Comparison of ENCODE assay signal across 14 mouse cellular contexts in genomic region chr19:16997915-16998314, GRCm38 (mm10). TPM values are rescaled to one million over a fixed set of nuclear protein-coding genes. Genes with fewer than 3 reads are reported as not detected.
DNase-seq lines count a peak whose midpoint lies in the region; ATAC-seq lines count a peak whose summit lies in the region.
"Had no signal": no experiment of that assay in that cellular context is flagged by ENCODE, and none has a peak within 500 bp of the region (broad histone marks: within the 10 kb centered on the region; RNA-seq: fewer than 3 reads in every experiment).

No protein-coding gene starts in this region.

- no peaks in the 10 kb centered on the region for H3K36me3 ChIP-seq in limb, embryonic 13.5 days
- no peaks in the 10 kb centered on the region for H3K36me3 ChIP-seq in limb, embryonic 10.5 days

- no peak overlapping the region for H3K9ac ChIP-seq in limb, embryonic 13.5 days
- H3K9ac ChIP-seq: lung, embryonic 14.5 days had no signal

- H3K9me3 ChIP-seq in limb, embryonic 13.5 days: no peaks in the 10 kb centered on the region
- no peaks in the 10 kb centered on the region for H3K9me3 ChIP-seq in limb, embryonic 10.5 days (replicated peaks)

- WGBS in limb, embryonic 13.5 days: 45% methylated on average over 7 of the region's 7 CpGs
- 82% methylated on average over 7 of the region's 7 CpGs for WGBS in limb, embryonic 10.5 days

- peak overlapping the region; percentile 41 for H3K4me2 ChIP-seq in limb, embryonic 13.5 days (replicated peaks)
- H3K4me2 ChIP-seq: lung, embryonic 14.5 days had no signal

- DNase-seq in gastrocnemius, adult 18-20 months (ENCODE audit: low spot score): peak; percentile 48
- DNase-seq in gastrocnemius, postnatal 4 days (ENCODE audit: low spot score in 2 of 2): no peak
- DNase-seq in limb, embryonic 10.5 days (ENCODE audit: low spot score): no peak
- peak; percentile 9 for DNase-seq in gastrocnemius, postnatal 14 days
- DNase-seq in thymus, postnatal 14 days: peak; percentile 77
- no peak for DNase-seq in layer of hippocampus, postnatal 25 days (ENCODE audit: extremely low spot score in 1 of 2, low spot score in 1 of 2)
- DNase-seq in retina, embryonic 14.5 days (ENCODE audit: low spot score): no peak
- DNase-seq: adrenal gland, adult 2 months; cerebellum, postnatal 36 days; layer of hippocampus, adult 9-11 months; lung, embryonic 14.5 days; retina, postnatal 1 day had no signal

- H3K27me3 ChIP-seq in limb, embryonic 13.5 days: no peaks in the 10 kb centered on the region
- no peaks in the 10 kb centered on the region for H3K27me3 ChIP-seq in limb, embryonic 10.5 days (ENCODE audit: low read depth, poor library complexity, severe bottlenecking)

- intact Hi-C loops in gastrocnemius, postnatal 14 days (cut with DNase I; ENCODE audit: low total_unique reads): no loop called here

- H3K4me3 ChIP-seq in limb, embryonic 13.5 days: no peak overlapping the region
- H3K4me3 ChIP-seq in limb, embryonic 10.5 days: no peak overlapping the region

- no peak overlapping the region for H3K27ac ChIP-seq in limb, embryonic 13.5 days
- no peak overlapping the region for H3K27ac ChIP-seq in limb, embryonic 10.5 days
- H3K27ac ChIP-seq: hindbrain, postnatal 0 days had no signal

- ATAC-seq in limb, embryonic 13.5 days (ENCODE audit: low FRiP score, low read depth): no peak
- ATAC-seq: hindbrain, postnatal 0 days had no signal

- peaks cover 13% of the 10 kb centered on the region for H3K4me1 ChIP-seq in limb, embryonic 13.5 days
- H3K4me1 ChIP-seq in limb, embryonic 10.5 days: no peaks in the 10 kb centered on the region

RNA-seq across cellular contexts. Expression of gene Prune2, which starts 42.0 kb away (rescaled TPM):
- total RNA-seq in gastrocnemius, adult 18-20 months (2021): 10 to 100 TPM; 10.5 to 13.5 TPM
- total RNA-seq in gastrocnemius, postnatal 4 days (2021): 1 to 10 TPM; 6.4 to 8.7 TPM
- polyA plus RNA-seq in limb, embryonic 13.5 days (2015; fragmentation: Nextera tagmentation; extraction: Ambion mirVana): 1.5 and 1.8 TPM in 2 replicates
- 0.21 and 0.28 TPM in 2 replicates for polyA plus RNA-seq in limb, embryonic 10.5 days (2016; fragmentation: Nextera tagmentation; extraction: Ambion mirVana)
- total RNA-seq in gastrocnemius, postnatal 14 days (2021): 1 to 10 TPM; 2.4 to 3.9 TPM
- total RNA-seq in layer of hippocampus, postnatal 25 days (2021): 10 to 100 TPM; 66.1 to 69.3 TPM

Comparison
In these comparisons a context has a peak if more than half of its experiments do, and no peak if none do; other contexts are left out.
1. DNase-seq: peak in gastrocnemius, adult 18-20 months (single experiment), gastrocnemius, postnatal 14 days (single experiment) and thymus, postnatal 14 days (single experiment); none in gastrocnemius, postnatal 4 days (0 of 2), limb, embryonic 10.5 days (single experiment), layer of hippocampus, postnatal 25 days (0 of 2) and retina, embryonic 14.5 days (single experiment).
2. RNA of gene Prune2, which starts 42.0 kb away (total RNA-seq): 66.1 to 69.3 TPM in layer of hippocampus, postnatal 25 days; 10.5 to 13.5 TPM in gastrocnemius, adult 18-20 months, 6.4 to 8.7 TPM in gastrocnemius, postnatal 4 days and 2.4 to 3.9 TPM in gastrocnemius, postnatal 14 days; every median in the first group is over 4 times any median in the second.